Mouse (Mus musculus) G1E (cell line): Measurements from ENCODE around the gene Emp2. TPM values are rescaled to one million over a fixed set of nuclear protein-coding genes. Genes with fewer than 3 reads are reported as not detected.

ENCODE experiments used
- ATAC-seq: 2 replicates; pipeline ENCODE4 v1.8.0; 2016; ENCODE audit warnings: mild to moderate bottlenecking; ENCODE audit not compliant: insufficient number of reproducible peaks, poor library complexity, low FRiP score, severe bottlenecking; ENCODE audit errors: extremely low read depth
- DNase-seq: peaks from one replicate; pipeline ENCODE4 v3.0.0; 2012; ENCODE audit warnings: low spot score
- H3K27me3 ChIP-seq: 2 replicates; pipeline ENCODE4 v1.6.1; 2012; ENCODE audit warnings: mild to moderate bottlenecking, low read length, inconsistent platforms; ENCODE audit not compliant: insufficient read depth
- H3K36me3 ChIP-seq: replicated peaks from 2 replicates; pipeline ENCODE3; 2012; ENCODE audit warnings: mild to moderate bottlenecking, inconsistent platforms
- H3K4me1 ChIP-seq: 2 replicates; pipeline ENCODE4 v1.6.1; 2012; ENCODE audit warnings: low read depth, low read length, inconsistent platforms, mixed read lengths; ENCODE audit not compliant: insufficient read depth
- H3K4me3 ChIP-seq: 2 replicates; pipeline ENCODE4 v1.5.1; 2012; ENCODE audit warnings: low read depth, mild to moderate bottlenecking, inconsistent platforms, low read length, moderate library complexity, mixed read lengths
- H3K9me3 ChIP-seq: replicated peaks from 2 replicates; pipeline ENCODE4 v1.6.1; 2012; ENCODE audit warnings: inconsistent platforms
- CTCF ChIP-seq: IDR thresholded peaks from 2 replicates; pipeline ENCODE4 v1.5.1; 2012; ENCODE audit warnings: low read depth, low read length, inconsistent platforms, mixed read lengths
- GATA1 ChIP-seq: IDR thresholded peaks from 2 replicates; pipeline ENCODE4 v1.6.1; 2012; ENCODE audit warnings: borderline replicate concordance, low read length, inconsistent platforms, mixed read lengths
- GATA2 ChIP-seq: IDR thresholded peaks from 2 replicates; pipeline ENCODE4 v1.6.1; 2012; ENCODE audit warnings: low read depth, low read length, inconsistent platforms, borderline replicate concordance
- POLR2AphosphoS5 ChIP-seq: IDR thresholded peaks from 2 replicates; pipeline ENCODE4 v1.6.1; 2012; ENCODE audit warnings: low read depth, low read length, inconsistent platforms; ENCODE audit not compliant: insufficient replicate concordance
- TAL1 ChIP-seq: conservative IDR thresholded peaks from 2 replicates; pipeline ENCODE4 v1.6.1; 2012; ENCODE audit warnings: low read depth, low read length, inconsistent platforms, mixed read lengths
- polyA plus RNA-seq: library from polyadenylated mRNA; stranded (reverse); fragments of >175 nt; gene quantifications from 2 replicates; pipeline ENCODE4 v1.2.3, GENCODE M21; 2012
- total RNA-seq, 2 experiments: library from RNA; stranded (forward) in 1 of 2; stranded (reverse) in 1 of 2; fragments of 200-1000 nt in 1 of 2; fragments of >200 nt in 1 of 2; fragmentation: Nextera tagmentation in 1 of 2; gene quantifications; 2 replicates each; pipeline ENCODE4 v1.2.3; 2014 to 2017

Emp2 gene
- total and polyA plus RNA-seq, 3 experiments: 0.11 TPM; not detected in 2

DNA sequence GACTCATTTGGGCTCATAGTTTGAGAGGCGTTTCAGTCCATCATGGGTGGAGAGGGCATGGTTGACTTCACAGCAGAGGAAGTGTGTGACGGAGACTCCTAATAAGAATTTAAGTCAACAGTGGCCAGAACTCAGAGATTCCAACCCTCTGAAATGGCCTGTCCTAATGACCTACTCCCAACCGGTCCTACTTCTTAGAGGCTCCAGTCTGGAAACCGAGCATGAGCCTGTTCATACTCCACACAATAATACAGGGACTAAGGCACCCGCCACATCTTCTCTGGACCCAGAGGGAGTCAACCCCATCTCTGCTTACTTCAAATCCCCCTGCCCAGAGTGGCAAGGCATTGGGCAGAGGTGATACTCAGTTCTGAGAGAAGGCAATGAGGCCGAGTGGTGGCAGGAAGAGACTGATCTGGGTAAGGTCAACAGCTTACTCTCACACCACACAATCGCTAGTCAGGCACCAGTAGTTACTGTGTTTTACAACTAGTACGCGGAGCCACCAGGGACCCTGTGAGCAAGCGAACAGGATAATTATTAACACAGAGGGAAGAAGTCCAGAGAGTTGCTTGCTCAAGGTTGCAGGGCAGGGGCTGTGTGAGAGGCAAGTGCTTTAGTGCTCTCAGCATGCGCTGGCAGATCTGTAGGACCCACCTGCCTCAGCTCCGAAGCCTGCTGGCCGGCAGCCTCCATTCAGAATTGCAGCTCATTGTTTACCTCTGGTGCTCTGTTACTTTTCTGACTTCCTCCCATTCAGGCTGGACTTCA, 14.0 kb upstream of the Emp2 start:
- H3K27me3 ChIP-seq: peaks cover 6% of the 10 kb centered on the region; the same call in 1 of the 2 replicates
- TF ChIP-seq GATA2: no peak
- TF ChIP-seq CTCF: no peak
- no peak for TF ChIP-seq POLR2AphosphoS5
- TF ChIP-seq GATA1: no peak
- no peak for TF ChIP-seq TAL1
- ATAC-seq (no peak), DNase-seq (no peak)
- no peaks in the 10 kb centered on the region for H3K9me3 ChIP-seq
- H3K4me1 ChIP-seq: no peaks in the 10 kb centered on the region
- no peak overlapping the region for H3K4me3 ChIP-seq
- H3K36me3 ChIP-seq: no peaks in the 10 kb centered on the region

DNA sequence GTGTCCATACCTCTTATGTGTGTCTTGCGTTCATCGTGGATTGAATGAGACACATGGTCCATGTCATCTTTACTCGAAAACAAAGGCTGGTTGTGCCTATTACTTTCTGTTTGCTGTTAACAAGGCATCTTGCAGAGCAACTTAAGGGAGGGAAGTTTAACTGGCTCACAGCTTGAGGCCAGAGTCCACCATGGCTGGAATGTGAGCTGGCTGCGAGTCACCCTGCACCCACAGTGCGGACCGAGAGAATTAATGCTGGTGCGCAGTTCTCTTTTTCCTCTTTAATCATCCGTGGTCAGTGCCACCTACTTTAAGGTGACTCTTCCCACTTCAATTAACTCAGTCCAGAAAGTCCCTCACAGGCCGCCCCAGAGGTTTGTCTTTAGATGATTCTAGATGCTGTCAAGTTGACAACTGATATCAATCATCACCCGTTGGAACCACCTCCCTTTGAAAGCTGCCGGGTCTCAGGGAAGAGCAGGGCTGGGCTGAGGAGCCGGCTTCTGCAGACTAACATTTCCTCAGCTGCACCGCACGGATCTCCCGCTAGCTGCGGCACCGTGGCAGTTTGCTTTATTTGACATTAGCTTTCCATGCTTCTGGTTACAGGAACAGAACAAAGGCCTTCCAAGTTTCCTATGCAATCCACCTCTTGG, 6.3 kb upstream of the Emp2 start:
- H3K4me3 ChIP-seq: no peak overlapping the region
- TF ChIP-seq POLR2AphosphoS5 (no peak), CTCF (no peak), TAL1 (no peak), GATA1 (no peak), GATA2 (no peak)
- DNase-seq: no peak
- H3K9me3 ChIP-seq: no peaks in the 10 kb centered on the region
- peaks cover 2% of the 10 kb centered on the region; the same call in 1 of the 2 replicates for H3K27me3 ChIP-seq
- no peaks in the 10 kb centered on the region for H3K36me3 ChIP-seq
- H3K4me1 ChIP-seq: no peaks in the 10 kb centered on the region
- ATAC-seq: no peak

DNA sequence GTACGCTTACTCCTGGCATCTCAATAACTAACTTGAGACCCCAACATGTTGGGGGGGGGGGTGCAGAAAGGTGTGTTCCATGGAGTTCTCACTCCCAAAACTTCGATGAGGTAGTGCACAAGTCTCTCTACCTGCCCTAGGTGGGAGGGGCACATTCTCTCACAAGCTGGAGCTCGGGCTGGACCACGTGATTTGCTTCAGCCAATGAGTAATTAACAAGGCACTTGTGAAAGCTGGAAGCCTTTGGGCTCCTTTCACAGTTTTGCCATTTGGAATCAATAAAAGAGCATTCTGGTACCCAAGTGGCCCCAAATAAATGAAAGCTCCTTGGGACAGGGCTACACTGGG, 3.4 kb upstream of the Emp2 start:
- no peak for TF ChIP-seq GATA1
- TF ChIP-seq CTCF: no peak
- no peak for TF ChIP-seq GATA2
- TF ChIP-seq TAL1: no peak
- TF ChIP-seq POLR2AphosphoS5: no peak
- no peak for DNase-seq
- ATAC-seq: no peak

DNA sequence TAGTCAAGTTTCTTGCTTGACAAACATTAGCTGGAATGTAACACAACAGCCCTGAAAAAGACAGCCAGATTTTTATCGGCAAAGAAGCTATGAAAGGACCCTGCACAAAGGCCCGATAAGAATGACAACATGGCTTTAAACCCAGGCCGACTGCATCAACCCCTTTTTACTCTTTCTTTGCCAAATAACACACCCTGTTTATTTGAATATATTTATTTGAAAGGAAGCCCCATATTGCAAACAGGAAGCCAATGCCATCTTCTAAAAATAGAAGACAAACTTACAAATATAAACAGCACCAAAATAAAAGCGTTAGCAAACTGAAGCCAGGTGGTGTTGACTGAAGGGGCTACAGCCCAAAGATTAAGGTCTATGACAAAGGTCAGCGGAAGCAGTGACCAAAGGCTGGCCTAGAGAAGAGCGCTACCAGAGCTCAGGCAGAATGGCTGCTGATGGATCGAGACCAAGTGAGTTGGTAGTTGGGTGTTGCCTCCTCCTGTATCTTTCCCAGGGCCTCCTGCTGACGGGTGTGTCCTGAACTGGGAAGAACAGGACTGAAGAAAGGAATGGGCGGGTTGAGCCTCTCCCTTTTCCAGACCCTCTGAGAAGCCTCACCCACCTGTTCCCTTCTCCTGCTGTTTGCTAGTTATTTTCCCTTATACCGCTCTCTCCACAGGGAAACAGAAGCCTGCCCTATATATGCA, 2.9 kb upstream of the Emp2 start:
- Histone ChIP-seq H3K27me3 (peaks cover 4% of the 10 kb centered on the region; the same call in 1 of the 2 replicates), H3K36me3 (no peaks in the 10 kb centered on the region), H3K4me3 (no peak overlapping the region), H3K4me1 (no peaks in the 10 kb centered on the region), H3K9me3 (no peaks in the 10 kb centered on the region)
- no peak for DNase-seq
- TF ChIP-seq CTCF (no peak), GATA1 (no peak), POLR2AphosphoS5 (no peak), TAL1 (no peak), GATA2 (no peak)
- no peak for ATAC-seq

More for the DNA sequence above, 3.4 kb upstream of the Emp2 start:
- H3K4me3 ChIP-seq: no peak overlapping the region
- H3K9me3 ChIP-seq: no peaks in the 10 kb centered on the region
- H3K4me1 ChIP-seq: no peaks in the 10 kb centered on the region
- H3K27me3 ChIP-seq: peaks cover 4% of the 10 kb centered on the region; the same call in 1 of the 2 replicates
- H3K36me3 ChIP-seq: no peaks in the 10 kb centered on the region

DNA sequence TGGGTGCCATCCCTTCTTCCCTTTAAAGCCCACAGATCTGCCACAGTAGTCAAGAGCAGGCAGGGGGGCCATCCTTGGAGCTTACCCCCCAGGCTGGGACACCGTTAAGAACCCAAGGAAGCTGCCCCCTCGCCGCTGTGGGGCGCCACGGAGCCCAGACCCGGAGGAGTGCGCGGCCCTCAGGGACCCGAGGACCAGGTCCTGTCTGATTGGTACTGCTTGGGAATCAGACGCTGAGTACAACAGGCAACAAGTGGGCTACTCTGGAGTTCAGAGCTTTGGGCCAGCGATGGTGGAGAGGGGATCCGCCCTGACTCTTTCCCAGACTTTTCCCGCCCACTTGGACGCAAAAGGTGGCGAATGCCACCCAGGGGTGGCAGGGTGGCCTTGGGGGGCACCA, 542 bp downstream of the Emp2 start:
- DNase-seq: no peak
- no peaks in the 10 kb centered on the region for H3K36me3 ChIP-seq
- H3K4me3 ChIP-seq: no peak overlapping the region
- no peak for ATAC-seq
- 0 out of 2 replicates have a peak, but pooled peaks cover 2% of the 10 kb centered on the region for H3K27me3 ChIP-seq
- TF ChIP-seq POLR2AphosphoS5: no peak
- no peaks in the 10 kb centered on the region for H3K9me3 ChIP-seq
- H3K4me1 ChIP-seq: no peaks in the 10 kb centered on the region

DNA sequence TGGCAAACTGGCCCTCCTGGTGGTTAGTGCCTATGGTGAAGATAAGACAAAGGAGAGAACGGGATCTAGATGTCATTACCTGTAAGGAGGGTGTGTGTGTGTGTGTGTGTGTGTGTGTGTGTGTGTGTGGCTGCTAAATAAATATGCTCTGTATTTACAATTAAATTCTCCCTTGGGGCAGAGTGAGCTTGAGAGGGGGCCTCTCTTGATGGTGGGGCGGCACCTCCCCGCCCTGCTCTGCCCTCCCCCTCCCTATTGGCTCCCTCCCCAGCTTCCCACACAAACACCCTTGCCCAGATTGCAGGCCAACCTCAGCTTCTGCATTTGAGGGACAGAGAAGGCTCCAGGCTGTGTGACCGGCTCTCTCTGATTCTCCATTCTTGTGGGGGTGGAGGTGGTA, 1.8 kb downstream of the Emp2 start:
- ATAC-seq (no peak), DNase-seq (no peak)
- no peak overlapping the region for H3K4me3 ChIP-seq
- H3K36me3 ChIP-seq: no peaks in the 10 kb centered on the region
- TF ChIP-seq POLR2AphosphoS5: no peak
- TF ChIP-seq TAL1: no peak
- no peak for TF ChIP-seq CTCF
- TF ChIP-seq GATA2: no peak
- no peak for TF ChIP-seq GATA1
- H3K9me3 ChIP-seq: no peaks in the 10 kb centered on the region
- 0 out of 2 replicates have a peak, but pooled peaks cover 2% of the 10 kb centered on the region for H3K27me3 ChIP-seq
- H3K4me1 ChIP-seq: no peaks in the 10 kb centered on the region
